Mouse (Mus musculus): ENCODE results near the gene Oas3.

DNA sequence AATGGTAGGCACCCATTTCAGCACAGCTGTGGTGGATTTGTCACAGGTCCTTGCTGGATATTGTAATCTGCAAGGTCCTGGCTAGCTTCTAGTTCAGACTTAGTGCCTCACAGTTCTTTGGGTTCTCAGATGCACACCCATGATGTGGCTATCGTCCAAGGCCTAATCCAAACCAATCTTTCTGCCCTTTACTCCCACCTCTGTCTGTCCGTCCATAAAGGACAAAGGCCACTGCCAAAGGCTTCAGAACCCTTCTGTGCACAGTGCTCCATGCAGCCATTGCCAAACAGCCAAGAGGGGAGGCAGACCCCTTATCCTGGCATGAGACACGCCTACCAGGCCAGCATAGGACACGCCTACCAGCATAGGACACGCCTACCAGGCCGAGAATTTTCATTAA lies 31.7 kb upstream of the Oas3 start:
- no peak for TF ChIP-seq CTCF (IDR thresholded peaks at IDR 0.05)
- no peak for TF ChIP-seq EP300 (IDR thresholded peaks at IDR 0.05)

Data from lung, postnatal 0 days (tissue).